Mouse (Mus musculus) erythroblast, embryonic 14.5 days (primary cell): ENCODE measurements around the gene Sh3gl1.

Source experiments
- GATA1 ChIP-seq: IDR thresholded peaks from 2 replicates; pipeline ENCODE4 v1.6.1; 2012; ENCODE audit warnings: low read length, inconsistent platforms, mixed read lengths
- TAL1 ChIP-seq: IDR thresholded peaks from 3 replicates; pipeline ENCODE4 v1.6.1; 2012; ENCODE audit warnings: low read length, inconsistent platforms, mixed read lengths

GRCm38 (mm10) chr17:56040857-56041163 is 4.4 kb upstream of the Sh3gl1 start:
- no peak for TF ChIP-seq TAL1
- no peak for TF ChIP-seq GATA1
